Mouse (Mus musculus): Measurements from ENCODE around the gene Mfsd5. TPM values are rescaled to one million over a fixed set of nuclear protein-coding genes. Genes with fewer than 3 reads are reported as not detected.

Gene Mfsd5
- polyA plus RNA-seq, 1 experiment from 2014 or later = 46.7 TPM

GRCm38 (mm10) chr15:102242404-102243228, 36.6 kb upstream of the Mfsd5 start:
- Histone ChIP-seq H3K4me1 (peaks cover 40% of the 10 kb centered on the region), H3K9me3 (no peaks in the 10 kb centered on the region), H3K36me3 (peaks cover 7% of the 10 kb centered on the region; the same call in 1 of the 2 replicates), H3K4me2 (peak overlapping the region; percentile 96; the same call in 1 of the 2 replicates), H3K27me3 (replicated peaks) (peaks cover 64% of the 10 kb centered on the region), H3K9ac (no peak overlapping the region), H3K4me3 (no peak overlapping the region), H3K27ac (replicated peaks) (no peak overlapping the region)
- ATAC-seq (ENCODE audit: extremely low read depth, insufficient number of reproducible peaks, low FRiP score, low TSS enrichment) = no peak
- 40% methylated on average over 12 of the region's 12 CpGs for WGBS

- H3K9ac ChIP-seq = peak overlapping the region; percentile 62
- H3K9me3 ChIP-seq = no peaks in the 10 kb centered on the region
- H3K4me2 ChIP-seq = peak overlapping the region; percentile 96
- H3K4me3 ChIP-seq = peak overlapping the region; percentile 68
- peaks cover 48% of the 10 kb centered on the region for H3K4me1 ChIP-seq
- H3K27me3 ChIP-seq (replicated peaks) = peaks cover 71% of the 10 kb centered on the region
- no peak for ATAC-seq (ENCODE audit: extremely low read depth, insufficient number of reproducible peaks, low FRiP score, low TSS enrichment)
- H3K36me3 ChIP-seq = 0 out of 2 replicates have a peak, but pooled peaks cover 2% of the 10 kb centered on the region
- peak overlapping the region; percentile 48; the same call in 1 of the 2 replicates for H3K27ac ChIP-seq (replicated peaks)
- WGBS = 26% methylated on average over 22 of the region's 22 CpGs
Observed at GRCm38 (mm10) chr15:102243229-102244190, 35.7 kb upstream of the Mfsd5 start.

DNA sequence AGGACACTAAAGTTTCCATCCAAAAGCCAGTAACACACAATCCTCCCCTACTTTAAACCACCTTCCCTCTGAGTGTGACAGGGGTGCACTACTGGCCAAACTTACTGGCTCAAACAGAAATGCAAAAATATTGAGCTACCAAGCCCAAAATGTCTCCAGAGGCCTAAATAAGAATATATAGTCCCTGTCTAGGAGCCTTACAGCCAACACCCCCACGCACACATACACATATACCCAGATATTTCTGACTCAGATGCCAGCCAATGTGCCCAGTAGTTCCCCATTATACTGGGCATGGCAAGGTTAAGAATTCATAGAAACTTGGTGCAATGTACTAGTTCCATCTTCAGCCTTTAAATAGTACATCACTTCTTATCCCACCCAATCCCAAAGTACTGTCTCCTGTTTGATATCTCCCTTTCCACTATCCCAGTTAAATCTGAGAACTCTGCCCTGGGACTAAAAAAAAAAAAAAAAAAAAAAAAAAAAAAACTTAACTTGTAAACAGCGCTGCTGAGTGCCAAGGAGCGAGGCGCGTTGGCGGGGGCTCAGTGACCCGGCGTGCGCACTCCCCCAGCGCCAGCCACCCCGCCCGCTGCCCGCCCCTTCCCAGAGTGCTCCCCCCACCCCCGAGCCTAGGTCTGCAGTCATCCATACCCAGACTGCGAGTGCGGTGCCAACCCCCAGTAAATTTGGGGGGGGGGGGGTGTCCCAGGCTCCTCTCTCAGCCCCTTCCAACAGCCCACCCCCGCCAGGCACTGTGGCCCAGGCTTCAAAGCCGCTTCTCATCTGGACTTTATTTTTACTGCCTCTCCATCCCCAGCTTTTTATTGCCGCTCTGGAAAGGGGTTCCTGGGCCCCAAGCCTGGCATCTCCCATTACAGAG, 34.7 kb upstream of the Mfsd5 start:
- H3K4me2 ChIP-seq = peak overlapping the region; percentile 96
- WGBS = 16% methylated on average over 19 of the region's 19 CpGs
- H3K27ac ChIP-seq (replicated peaks) = peak overlapping the region; percentile 97; the same call in 1 of the 2 replicates
- peaks cover 57% of the 10 kb centered on the region for H3K4me1 ChIP-seq
- ATAC-seq (ENCODE audit: extremely low read depth, insufficient number of reproducible peaks, low FRiP score, low TSS enrichment) = no peak
- peak overlapping the region; percentile 68 for H3K4me3 ChIP-seq
- peak overlapping the region; percentile 84 for H3K9ac ChIP-seq
- H3K9me3 ChIP-seq = no peaks in the 10 kb centered on the region
- H3K36me3 ChIP-seq = no peaks in the 10 kb centered on the region
- H3K27me3 ChIP-seq (replicated peaks) = peaks cover 81% of the 10 kb centered on the region

DNA sequence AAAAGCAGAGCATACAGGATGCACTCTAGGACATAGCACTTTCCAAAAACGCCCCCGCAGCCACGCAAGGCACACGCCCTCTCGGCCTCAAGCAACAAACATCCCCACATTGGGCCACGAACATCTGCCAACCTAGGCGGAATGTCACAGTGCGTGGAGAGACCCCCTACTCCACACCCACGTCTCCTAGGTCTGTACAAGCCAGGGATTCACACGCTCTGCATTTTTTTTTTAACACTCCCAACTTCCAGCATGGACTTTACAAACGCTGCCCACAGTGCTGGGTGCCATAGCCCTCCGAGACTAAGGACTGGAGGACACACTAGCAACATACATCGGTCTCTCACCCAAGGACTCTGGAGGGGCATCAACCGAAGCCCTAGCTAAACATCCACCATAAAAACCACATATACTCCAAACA, 33.8 kb upstream of the Mfsd5 start:
- H3K9me3 ChIP-seq = no peaks in the 10 kb centered on the region
- peak overlapping the region; percentile 97 for H3K27ac ChIP-seq (replicated peaks)
- peaks cover 84% of the 10 kb centered on the region for H3K27me3 ChIP-seq (replicated peaks)
- ATAC-seq (ENCODE audit: extremely low read depth, insufficient number of reproducible peaks, low FRiP score, low TSS enrichment) = no peak
- no peaks in the 10 kb centered on the region for H3K36me3 ChIP-seq
- H3K4me2 ChIP-seq = peak overlapping the region; percentile 96
- peak overlapping the region; percentile 68 for H3K4me3 ChIP-seq
- H3K9ac ChIP-seq = peak overlapping the region; percentile 84
- 8% methylated on average over 14 of the region's 14 CpGs for WGBS
- peaks cover 64% of the 10 kb centered on the region for H3K4me1 ChIP-seq

DNA sequence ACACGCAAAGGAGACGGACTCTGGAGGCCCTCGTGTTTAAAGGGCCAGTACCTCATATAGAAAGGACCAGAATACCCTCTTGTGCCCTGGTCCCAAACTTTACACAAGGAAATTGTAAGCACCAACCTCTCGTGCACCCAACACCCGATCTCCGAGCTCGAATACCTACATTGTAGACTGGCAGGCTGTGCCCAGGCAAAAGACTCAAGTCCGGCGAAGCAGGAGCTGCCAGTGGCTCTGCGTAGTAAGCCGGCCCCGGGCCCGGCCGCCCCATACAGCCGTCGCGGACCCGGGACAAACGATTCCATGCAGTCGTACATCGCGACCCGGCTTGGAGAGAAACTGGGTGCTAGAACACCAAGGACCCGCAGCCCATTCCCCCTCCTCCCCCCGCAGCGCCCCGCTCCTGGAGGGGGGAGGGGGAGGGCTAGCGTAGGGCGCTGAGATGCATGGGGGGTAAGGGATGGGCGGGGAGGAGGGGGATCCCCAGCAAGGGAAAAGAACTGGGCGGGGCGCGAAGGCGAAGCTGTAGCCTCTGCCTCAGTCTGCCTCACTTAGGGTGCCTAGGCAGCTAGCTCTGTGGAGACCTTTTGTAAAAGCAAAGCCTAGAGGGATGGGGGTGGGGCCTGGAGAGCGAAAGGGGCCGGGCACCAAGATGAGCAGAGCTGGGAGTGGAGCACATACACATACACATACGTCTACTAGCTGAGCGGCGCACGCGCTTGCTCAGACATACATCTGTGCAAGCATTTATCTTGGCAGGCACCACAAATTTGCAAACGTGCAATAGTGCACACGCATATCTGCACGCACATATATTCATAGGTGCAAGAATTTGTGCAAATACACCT, 33.1 kb upstream of the Mfsd5 start:
- under 1% methylated on average over 41 of the region's 44 CpGs for WGBS
- no peaks in the 10 kb centered on the region for H3K9me3 ChIP-seq
- H3K36me3 ChIP-seq = 0 out of 2 replicates have a peak, but pooled peaks cover under 1% of the 10 kb centered on the region
- peak overlapping the region; percentile 84 for H3K9ac ChIP-seq
- peak overlapping the region; percentile 68 for H3K4me3 ChIP-seq
- peaks cover 84% of the 10 kb centered on the region for H3K27me3 ChIP-seq (replicated peaks)
- H3K27ac ChIP-seq (replicated peaks) = peak overlapping the region; percentile 97
- peak overlapping the region; percentile 96 for H3K4me2 ChIP-seq
- peak; percentile 33; the same call in 1 of the 2 replicates for ATAC-seq (ENCODE audit: extremely low read depth, insufficient number of reproducible peaks, low FRiP score, low TSS enrichment)
- peaks cover 64% of the 10 kb centered on the region for H3K4me1 ChIP-seq

DNA sequence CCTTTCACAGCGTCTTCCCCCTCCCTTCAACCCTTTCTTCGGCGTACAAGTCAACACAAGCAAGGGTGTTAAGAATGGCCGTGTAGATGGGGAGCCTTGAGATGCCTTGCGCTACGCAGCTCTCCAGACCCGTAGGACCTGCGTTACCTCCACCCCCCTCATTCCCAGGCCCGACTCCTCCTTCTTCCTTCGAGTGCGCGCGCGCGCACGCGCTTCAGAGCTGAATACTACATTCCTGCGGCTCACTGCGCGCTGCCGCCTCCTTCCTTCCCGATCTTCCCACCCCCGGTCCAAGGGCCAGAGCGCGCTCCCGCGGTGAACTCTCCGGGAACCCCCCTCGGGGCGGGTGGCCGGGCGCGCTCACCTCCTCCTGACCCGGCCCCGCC, 32.4 kb upstream of the Mfsd5 start:
- Histone ChIP-seq H3K4me1 (peaks cover 64% of the 10 kb centered on the region), H3K4me2 (peak overlapping the region; percentile 96), H3K9ac (peak overlapping the region; percentile 84), H3K9me3 (no peaks in the 10 kb centered on the region), H3K36me3 (0 out of 2 replicates have a peak, but pooled peaks cover 3% of the 10 kb centered on the region), H3K4me3 (peak overlapping the region; percentile 68), H3K27ac (replicated peaks) (peak overlapping the region; percentile 97), H3K27me3 (replicated peaks) (peaks cover 84% of the 10 kb centered on the region)
- ATAC-seq (ENCODE audit: extremely low read depth, insufficient number of reproducible peaks, low FRiP score, low TSS enrichment) = peak; percentile 42
- under 1% methylated on average over 35 of the region's 35 CpGs for WGBS

GRCm38 (mm10) chr15:102247252-102248130, 31.8 kb upstream of the Mfsd5 start:
- Histone ChIP-seq H3K4me1 (peaks cover 64% of the 10 kb centered on the region), H3K9ac (peak overlapping the region; percentile 84), H3K4me3 (peak overlapping the region; percentile 68), H3K27ac (replicated peaks) (peak overlapping the region; percentile 97), H3K27me3 (replicated peaks) (peaks cover 84% of the 10 kb centered on the region), H3K9me3 (no peaks in the 10 kb centered on the region), H3K36me3 (0 out of 2 replicates have a peak, but pooled peaks cover 3% of the 10 kb centered on the region), H3K4me2 (peak overlapping the region; percentile 96)
- WGBS = under 1% methylated on average over 60 of the region's 65 CpGs
- ATAC-seq (ENCODE audit: extremely low read depth, insufficient number of reproducible peaks, low FRiP score, low TSS enrichment) = peak; percentile 42

- Histone ChIP-seq H3K36me3 (0 out of 2 replicates have a peak, but pooled peaks cover 3% of the 10 kb centered on the region), H3K4me1 (peaks cover 57% of the 10 kb centered on the region), H3K9me3 (no peaks in the 10 kb centered on the region), H3K4me3 (peak overlapping the region; percentile 68), H3K9ac (peak overlapping the region; percentile 84), H3K4me2 (peak overlapping the region; percentile 96), H3K27ac (replicated peaks) (peak overlapping the region; percentile 97), H3K27me3 (replicated peaks) (peaks cover 81% of the 10 kb centered on the region)
- 7% methylated on average over 7 of the region's 8 CpGs for WGBS
- ATAC-seq (ENCODE audit: extremely low read depth, insufficient number of reproducible peaks, low FRiP score, low TSS enrichment) = no peak
Observed at GRCm38 (mm10) chr15:102248131-102248811, 31.0 kb upstream of the Mfsd5 start.

- no peaks in the 10 kb centered on the region for H3K9me3 ChIP-seq
- H3K4me1 ChIP-seq = peaks cover 52% of the 10 kb centered on the region
- H3K36me3 ChIP-seq = 0 out of 2 replicates have a peak, but pooled peaks cover 3% of the 10 kb centered on the region
- peaks cover 76% of the 10 kb centered on the region for H3K27me3 ChIP-seq (replicated peaks)
- H3K9ac ChIP-seq = peak overlapping the region; percentile 84
- 0% methylated on average over 3 of the region's 3 CpGs for WGBS
- peak overlapping the region; percentile 68 for H3K4me3 ChIP-seq
- H3K4me2 ChIP-seq = peak overlapping the region; percentile 96
- H3K27ac ChIP-seq (replicated peaks) = peak overlapping the region; percentile 97
- ATAC-seq (ENCODE audit: extremely low read depth, insufficient number of reproducible peaks, low FRiP score, low TSS enrichment) = no peak
Observed at GRCm38 (mm10) chr15:102248812-102249191, 30.5 kb upstream of the Mfsd5 start.

Data from heart, embryonic 13.5 days (tissue).